Mouse (Mus musculus) retina, postnatal 7 days (tissue): ENCODE results near the gene Enpp7.

Experiments
- DNase-seq: peaks from one replicate; pipeline ENCODE4 v3.0.0-alpha.2; 2012; ENCODE audit warnings: low read depth, low spot score

The Enpp7 gene

DNA sequence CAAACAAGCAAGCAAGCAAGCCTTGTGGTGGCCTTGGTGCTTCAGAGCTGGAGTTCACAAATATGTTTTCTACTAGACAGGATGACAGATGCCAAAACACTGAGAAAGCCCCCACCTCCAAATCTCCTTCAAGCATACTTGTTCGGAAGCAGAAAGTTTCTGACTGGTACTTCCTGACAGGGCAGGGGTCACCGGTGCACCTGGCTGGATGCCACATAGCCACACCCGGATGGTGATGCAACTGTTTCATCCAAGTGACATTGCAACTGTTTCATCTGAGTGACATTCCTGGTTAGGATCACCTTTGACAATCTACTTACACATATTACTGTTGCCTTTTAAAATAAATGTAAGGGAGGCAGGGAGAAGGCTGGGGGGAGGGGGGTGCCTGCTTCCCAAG lies 9.2 kb downstream of the Enpp7 start:
- DNase-seq: no peak

DNA sequence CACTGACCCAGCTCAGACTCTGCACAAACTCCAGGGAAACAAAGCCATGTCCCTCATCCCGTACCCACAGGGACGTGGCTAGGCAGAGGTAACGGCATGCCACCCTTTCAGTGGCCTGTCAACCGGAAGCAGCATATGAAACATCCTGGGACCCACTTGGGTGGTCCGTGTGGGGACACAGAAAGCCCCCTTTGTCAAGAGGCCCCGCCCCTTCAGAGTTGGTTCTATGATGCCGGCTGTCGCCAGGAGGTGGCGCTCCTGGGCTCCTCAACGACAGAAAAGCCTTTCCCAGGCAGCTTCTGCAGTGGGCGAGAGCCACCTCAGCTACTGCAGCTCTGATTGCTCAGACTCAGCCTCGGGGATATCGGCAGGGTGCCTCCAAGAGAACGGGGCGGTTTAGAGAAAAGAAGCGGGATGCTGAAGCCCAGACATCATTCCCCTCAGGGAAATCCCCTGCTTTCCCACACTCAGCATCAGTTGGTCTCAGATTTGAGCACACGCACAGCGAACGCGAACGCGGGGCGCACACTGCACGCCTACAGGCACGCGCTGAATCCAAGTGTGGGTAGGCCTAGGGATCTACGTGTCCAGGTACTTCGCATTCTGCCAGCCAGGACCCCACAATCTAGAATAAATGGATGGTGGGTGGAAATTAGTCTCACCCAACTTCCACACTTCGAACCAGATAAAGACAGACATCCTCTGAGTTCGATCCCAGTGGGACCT lies 10.7 kb downstream of the Enpp7 start:
- peak; percentile 83 for DNase-seq

DNA sequence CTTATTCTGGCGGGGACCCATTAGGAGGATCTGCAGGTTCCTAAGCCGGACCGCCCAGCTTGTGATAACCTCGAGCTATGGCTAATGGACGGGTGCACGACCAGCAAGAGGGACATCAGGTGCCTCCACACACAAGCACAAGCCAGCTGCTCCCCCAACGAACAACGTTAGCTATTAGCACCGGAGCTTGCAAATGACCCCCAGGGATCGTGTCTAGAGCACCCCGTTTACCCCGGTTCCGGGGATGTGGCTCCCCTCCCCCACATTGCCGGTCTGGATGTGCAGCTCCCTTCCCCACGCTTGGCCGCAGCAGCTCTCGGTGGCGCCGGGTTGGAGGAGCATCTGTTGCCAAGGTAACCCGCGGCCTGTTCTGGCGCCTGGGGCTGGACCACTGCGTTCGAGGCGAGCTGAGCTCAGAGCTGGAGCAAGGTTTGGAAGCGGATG lies 11.4 kb downstream of the Enpp7 start:
- DNase-seq: no peak

DNA sequence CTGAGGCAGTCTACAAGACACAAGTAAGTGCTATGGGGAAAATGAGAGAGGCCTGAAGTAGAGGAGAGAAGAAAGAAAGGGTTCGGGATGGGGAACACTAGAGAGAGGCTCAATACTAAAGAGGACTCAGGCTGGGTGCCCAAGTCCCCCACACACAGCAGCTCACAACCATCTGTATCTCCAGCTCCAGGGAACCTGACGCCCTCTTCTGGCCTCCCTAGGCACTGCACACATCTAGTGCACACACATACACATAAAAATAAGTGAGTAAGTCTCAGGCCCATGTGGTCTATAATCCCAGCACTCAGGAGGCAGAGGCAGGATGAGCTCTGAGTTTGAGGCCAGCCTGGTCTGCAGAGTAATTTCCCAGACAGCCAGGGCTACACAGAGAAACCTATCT lies 12.9 kb downstream of the Enpp7 start:
- DNase-seq: no peak

DNA sequence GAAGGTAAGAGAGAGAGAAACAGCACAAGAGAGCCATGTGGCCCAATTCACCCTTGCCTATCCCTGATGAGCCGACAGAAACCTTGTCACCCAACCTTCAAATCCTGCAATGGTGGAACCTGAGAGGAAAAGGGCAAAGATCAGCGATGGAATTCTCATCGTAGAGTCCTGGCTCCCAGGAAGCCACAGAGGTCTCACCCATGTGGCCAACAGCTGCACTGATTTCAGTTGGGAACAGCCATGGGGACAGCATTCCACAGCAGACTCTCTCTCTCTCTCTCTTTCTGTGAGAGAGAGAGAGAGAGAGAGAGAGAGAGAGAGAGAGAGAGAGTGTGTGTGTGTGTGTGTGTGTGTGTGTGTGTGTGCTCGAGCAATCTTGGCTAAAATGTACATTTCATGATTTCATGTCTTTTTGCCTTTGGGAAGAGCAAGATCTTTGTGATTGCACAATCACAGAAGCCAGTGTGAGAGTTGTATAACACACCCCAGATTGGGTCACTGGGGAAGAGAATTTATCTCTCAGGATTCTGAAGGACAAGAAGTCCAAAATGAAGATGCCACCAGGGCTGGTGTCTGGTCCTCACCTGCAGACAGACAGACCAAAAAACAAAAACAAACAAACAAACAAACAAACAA lies 13.6 kb downstream of the Enpp7 start:
- no peak for DNase-seq

DNA sequence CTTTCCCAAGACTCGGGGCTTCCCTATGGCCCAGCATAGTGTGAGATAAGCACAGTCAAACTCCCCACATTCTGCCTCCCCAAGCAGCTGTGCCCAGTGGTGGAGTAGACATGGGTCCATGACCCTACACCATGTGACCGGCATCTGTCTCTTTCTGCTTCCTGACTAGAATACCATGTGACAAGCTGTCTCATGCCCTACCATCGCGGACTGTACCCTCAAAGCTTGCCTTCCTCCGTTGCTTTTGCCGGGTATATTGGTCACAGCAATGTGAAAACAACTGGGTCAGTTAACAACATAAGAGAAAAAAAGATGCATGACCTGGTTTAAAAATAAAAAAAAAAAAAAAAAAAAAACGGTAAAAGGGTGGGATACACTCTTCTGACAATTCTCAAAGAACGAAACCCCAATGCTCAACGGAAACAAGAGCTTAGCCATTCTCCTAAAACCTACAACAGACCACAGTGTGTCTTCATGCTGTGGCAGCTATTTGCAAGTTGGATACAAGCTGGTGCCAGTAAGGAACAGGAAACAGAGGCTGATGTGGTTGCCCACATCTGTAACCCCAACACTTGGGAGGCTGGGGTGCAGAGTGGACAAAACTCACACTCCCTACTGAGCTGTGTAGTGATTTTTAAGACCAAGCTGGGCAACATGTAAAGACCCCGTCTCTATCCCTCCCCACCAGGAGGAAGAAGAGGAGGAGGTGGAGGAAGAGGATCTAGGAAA lies 17.7 kb downstream of the Enpp7 start:
- DNase-seq: no peak

DNA sequence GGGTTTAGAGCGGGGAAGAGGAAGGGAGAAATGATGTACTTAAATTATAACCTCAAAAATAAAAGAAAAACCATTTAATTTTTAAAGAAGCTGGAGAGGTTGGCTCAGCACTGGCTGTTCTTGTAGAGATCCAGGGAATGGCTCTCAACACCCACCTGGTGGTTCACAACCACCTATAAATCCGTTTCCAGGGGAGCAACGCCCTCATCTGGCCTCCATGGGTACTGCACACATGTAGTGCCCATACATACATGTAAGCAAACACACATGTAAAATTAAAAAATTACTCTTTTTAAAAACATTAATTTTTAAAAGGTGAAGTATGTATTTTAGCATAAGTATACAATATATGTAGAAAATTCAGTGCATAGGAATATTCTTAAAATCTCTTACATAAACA lies 18.5 kb downstream of the Enpp7 start:
- DNase-seq: no peak

DNA sequence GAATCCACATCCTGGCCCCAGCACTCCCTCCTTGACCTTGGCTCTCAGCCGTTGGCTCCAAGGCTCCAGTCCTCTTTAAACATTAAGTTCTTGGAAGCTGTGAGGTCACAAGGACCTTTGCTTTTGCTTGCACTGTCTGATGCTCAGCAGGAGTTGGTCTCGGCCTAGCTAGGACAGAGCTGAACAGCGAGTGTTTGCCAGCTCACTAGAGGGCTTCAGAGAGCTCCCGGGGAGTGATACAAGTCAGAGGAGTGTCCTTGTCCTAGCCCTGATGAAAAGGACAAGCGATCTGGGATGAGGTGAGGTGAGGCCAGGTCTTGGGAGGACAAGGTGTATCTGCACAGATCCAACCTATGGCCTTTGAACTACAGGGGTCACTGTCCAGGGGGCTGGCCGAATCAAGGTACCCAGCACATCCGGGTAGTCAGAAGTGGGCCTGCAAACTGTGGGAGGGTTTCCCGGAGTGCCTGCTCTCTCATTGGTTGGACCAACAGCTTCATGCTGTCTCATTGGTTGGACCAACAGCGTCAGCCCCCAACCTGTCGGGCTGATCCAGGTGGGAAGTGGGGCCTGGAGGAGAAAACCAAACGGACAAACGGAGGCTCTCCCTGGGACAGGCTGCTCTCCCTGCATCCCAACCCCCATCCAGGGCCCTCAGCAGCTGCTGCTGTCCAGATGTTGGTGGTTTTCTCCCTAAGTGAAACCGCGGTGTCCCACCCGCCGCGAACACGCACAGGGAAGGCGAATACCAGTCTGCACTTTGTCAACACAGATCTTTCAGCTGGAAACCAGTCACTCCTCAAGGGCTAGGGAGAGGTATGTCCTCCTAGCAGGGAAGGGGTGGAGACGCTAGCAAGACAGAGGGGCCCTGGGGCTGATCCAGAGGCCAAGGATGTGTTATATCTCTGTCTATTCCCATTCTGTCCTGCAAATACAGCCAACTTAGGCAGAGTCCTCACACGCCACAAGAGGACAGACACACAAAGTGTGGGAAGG lies 19.8 kb downstream of the Enpp7 start:
- DNase-seq: no peak

DNA sequence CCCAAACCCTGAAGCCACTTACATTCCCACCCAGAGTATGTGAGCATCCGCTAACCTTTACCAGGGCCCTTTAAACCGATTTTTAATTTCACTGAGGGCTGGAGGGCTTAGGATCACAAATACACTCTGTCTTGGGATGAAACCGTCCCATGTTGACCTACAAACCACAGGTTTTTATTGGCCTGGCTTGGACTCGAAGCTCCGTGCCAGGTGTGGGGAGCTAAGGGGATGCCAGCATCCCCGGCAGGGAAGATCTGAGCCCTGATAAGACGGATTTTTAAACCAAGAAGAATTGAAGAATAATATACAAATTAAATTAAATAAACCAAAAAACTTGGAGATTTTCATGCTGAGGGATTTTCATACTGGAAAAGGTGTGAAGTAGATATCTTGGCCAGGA lies 26.5 kb downstream of the Enpp7 start:
- DNase-seq: no peak

DNA sequence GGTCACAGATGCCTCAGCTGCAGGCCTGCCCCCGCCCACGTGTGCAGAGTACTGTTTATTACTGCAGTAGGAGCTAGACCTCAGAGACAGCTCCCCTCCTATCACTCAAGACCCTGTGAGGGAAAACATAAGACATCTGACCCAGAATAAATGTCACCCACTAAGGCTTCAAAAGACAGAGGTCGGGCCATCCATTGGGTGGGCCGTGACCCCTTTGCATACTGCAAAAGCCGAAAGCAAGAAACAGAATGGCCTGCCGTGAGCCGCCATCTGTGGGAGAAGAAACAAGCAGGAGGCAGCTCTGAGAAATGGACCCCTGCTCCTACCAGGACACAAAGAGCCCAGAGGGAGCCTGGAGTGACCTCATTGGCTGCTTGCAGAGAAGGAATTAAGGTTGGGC lies 29.5 kb downstream of the Enpp7 start:
- no peak for DNase-seq

DNA sequence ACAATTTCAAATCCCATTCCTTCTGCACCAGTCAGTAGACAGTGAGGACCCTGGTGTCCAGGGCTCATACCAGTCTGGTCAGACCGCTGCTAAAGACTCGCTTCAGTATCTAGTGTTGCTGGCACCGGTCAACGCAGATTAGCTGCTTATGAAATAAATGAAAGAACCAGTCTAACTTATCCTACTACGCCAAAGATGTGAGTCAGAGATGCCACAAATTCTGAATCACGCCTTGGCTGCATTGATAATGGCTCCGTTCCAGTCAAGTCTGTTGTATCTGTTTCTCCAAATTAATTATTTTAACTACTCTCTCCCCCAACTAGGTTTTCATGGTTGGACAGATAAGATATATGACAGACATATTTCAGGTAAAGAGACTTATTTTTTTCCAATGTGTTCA lies 33.2 kb downstream of the Enpp7 start:
- DNase-seq: no peak

DNA sequence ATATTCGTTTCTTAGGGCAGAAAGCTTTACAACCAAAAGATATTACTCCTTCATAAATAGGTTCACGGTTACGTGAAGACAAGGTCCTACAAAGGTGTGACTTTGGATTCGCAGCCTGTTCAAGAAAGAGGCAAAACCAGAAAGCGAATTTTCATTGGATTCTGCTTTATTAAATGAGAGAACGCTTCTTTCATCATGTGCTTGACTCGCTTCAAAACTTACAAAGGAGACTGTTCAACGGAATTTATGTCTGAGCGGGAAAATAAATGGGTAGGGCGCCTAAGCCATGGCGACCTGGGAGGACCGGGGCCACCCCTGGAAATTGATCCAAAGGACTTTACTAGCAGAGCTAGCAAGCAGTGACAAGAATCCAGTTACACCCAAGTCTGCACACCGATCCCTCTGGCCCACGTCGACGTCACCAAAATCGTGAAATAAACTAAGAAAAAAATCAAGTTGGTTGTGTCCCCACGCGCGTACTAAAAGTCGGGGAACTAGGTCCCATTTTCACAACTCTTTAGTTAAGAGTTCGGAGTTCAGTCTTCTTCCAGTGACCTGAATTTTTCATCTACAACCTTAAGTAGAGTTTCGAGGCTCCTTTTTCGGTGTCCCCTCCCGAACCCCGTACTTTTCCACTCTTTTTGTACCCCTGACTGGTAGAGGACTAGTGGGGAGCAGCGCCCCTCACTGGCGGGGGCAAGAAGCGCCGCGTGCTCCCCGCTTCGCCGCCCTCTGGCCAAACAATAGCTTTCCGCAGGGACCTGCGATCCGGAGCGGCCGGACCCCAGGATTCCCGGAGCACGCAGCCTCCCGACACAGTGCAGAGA lies 34.3 kb downstream of the Enpp7 start:
- DNase-seq: no peak

DNA sequence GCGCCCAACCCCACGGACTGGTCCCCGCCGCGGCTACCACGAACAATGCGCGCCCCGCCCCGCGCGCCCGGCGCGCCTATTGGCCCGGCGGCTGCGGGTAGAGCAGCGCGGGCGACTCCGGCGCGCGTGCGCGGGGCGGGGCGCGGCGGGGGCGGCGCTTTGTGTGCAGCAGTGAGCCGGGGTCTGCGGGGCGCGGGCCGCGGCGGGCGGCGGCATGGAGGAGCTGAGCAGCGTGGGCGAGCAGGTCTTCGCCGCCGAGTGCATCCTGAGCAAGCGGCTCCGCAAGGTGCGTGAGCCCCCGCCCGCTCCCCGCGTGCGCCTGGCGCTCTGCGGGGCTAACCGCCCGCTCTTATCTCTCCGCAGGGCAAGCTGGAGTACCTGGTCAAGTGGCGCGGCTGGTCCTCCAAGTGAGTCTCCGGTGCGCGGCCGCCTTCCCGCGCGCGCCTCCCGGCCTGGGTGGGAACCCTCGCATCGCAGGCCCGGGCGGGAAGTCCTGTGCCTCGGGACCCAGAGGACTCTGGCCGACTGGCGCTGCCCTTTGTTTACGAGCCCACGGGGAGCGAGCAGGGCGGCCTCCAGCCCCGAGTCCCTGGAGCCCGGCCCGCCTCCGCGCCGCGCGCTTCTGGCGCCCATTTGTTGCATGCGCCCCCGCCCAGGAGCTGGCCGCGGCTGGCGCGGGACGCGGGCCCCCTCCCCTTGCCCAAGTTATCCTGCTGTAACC lies 35.1 kb downstream of the Enpp7 start, which contains the start of gene Cbx2:
Gene Cbx2 (plus strand): TSS at position 68 of the 721 bp plus-strand sequence.
- peak; percentile 84 for DNase-seq

DNA sequence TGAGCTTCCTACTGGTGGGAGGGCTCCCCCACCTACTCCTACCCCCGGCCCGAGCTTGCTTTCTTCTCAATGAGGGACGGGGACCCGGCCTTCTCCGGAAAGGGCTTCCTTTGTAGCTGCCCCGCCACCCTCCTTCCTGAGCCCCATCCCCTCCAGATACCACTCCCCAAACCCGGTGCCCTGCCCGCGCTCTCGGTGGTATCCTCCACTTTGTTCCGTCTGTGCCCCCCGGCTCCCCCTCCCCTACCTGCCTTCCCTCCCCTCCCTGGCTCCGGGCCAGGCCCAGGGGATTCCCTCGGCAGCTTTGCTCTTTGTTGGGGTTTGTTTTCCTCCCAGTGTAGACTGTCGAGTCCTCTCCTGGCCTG lies 35.6 kb downstream of the Enpp7 start:
- DNase-seq: no peak

DNA sequence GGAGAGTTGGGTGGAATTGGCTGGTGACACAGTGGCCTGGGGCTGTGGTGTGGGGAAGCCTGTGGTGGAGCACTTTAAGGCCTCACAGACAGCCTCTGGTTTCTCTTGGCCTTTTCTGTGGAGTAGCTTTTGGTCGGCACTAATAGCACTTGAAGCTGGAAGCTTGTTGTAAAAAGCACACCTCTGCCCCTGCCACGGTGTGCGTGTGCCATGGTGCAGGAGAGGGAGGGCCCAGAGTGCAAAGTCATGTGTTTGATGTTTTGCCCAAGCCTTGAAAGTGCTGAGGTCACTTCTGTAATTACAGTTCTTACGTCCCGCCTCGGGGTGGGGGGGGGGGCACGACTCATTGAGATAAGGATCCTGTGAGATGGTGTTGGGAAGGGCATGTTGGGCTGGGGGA lies 36.3 kb downstream of the Enpp7 start:
- no peak for DNase-seq

DNA sequence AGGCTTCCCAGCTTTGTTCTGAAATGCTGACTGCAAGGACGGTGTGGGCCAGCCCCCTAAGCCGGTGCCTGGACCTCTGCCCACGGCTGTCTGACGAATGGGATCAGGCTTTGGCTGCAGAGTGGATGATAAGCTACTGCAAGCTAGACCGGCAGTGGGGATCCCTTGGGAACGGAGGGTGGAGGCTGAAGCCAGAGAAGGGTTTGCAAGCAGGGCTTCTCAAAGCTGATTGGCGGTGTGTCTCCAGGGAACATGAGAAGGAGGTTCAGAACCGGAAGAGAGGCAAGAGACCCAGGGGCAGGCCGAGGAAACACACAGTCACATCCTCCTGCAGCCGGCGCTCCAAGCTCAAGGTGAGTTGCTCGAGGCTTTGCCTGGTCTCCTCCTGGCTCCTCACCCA lies 38.2 kb downstream of the Enpp7 start:
- peak; percentile 51 for DNase-seq

DNA sequence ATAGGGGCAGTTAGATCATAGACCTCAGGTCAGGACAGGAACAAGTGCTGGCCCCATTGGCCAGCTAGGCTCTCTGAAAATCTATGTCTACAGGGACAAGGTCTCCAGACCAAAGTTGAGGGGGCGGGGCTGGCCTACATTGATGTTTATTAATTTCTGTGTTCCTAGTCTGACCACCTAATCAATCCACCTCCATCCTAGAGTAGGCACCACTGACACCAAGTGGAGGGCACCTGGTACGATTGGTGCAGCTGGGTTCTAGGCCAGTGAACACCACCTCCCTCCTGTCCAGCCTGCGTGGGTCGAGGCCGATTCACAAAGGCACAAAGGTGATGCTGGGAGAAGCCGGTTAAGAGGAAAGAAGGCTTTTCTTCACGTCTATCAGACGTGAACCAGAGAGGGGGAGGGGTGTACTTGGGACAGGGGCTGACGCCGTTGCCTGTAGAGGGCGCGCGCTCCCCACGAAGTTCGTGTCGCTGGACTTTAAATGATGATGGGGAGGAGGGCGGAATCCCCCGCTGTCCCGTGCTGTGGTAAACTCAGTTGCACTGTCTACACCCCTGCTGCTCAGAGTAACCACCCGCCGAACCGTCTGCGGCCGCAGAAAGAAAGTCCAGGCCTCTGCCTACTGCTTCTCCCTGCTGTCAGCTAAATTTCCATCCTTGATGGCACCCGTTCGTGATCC lies 46.0 kb downstream of the Enpp7 start:
- DNase-seq: no peak

DNA sequence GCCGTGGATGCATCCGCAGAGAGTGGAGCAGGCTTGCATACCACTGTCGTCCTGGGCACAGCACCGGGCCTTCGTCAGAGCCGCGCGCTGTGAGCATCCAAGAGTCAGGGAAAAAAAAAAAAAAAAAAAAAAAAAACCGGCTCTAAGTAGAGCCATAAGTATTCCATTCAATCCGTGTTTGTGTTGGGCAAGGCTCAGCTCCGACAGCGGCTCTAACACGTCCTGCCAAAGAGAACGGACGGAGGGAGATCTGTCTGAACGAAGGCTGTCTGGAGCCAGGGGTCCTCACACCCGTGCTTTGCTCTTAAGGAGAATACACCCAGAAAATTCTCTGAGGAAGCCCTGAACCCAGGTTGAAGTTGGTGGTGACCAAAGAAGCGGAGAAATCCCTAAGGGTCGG lies 46.6 kb downstream of the Enpp7 start:
- DNase-seq: no peak

DNA sequence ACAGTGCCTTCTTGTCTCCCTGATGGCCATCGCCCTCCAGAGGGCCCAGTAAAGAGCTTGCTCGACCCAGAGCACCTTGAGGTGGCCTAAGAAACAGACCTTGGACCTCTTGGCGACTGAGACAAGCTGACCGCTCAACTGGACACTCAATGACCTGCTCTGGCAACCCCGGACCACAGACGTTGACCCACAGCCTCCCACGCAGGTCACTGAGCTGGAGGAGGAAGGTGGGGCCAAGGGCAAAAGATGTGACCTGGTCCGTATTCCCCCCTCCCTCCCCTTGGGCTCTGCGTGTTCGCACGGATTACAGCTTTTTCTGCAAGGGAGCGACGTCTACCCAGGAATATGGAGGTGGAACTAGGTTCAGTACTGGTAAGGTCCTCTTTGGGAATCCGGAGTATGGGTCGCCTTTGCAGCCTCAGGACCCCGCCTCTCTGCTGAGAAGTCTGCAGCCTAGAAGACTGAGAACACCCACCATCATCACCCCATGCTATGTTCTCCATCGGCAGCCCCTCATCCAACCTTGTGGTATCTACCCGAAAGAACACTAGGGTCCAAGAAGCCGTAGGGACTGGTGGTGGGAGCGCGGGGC lies 47.2 kb downstream of the Enpp7 start:
- DNase-seq: no peak
